Mouse (Mus musculus): Measurements from ENCODE around the gene Efnb3. TPM values are rescaled to one million over a fixed set of nuclear protein-coding genes. Genes with fewer than 3 reads are reported as not detected.

The Efnb3 gene
- polyA plus RNA-seq, 1 experiment from 2014 or later: 7.3 TPM

- 10% methylated on average over 5 of the region's 5 CpGs for WGBS
- Histone ChIP-seq H3K9ac (ENCODE audit: low read length) (peak overlapping the region; percentile 78), H3K4me1 (ENCODE audit: control insufficient read depth, insufficient read depth, low read length) (peaks cover 9% of the 10 kb centered on the region), H3K36me3 (ENCODE audit: control insufficient read depth, insufficient read depth, low read length) (no peaks in the 10 kb centered on the region), H3K27me3 (ENCODE audit: control insufficient read depth, insufficient read depth, low read length) (no peaks in the 10 kb centered on the region), H3K4me2 (ENCODE audit: low read depth, low read length) (peak overlapping the region; percentile 91), H3K9me3 (replicated peaks; ENCODE audit: control insufficient read depth, low read length) (no peaks in the 10 kb centered on the region), H3K4me3 (replicated peaks; ENCODE audit: low read length) (peak overlapping the region; percentile 58), H3K27ac (ENCODE audit: low read length) (no peak overlapping the region)
- ATAC-seq (ENCODE audit: insufficient read depth, low FRiP score): no peak
These were observed 822 bp downstream of the Efnb3 start for GRCm38 (mm10) chr11:69559183-69559582.

GRCm38 (mm10) chr11:69558756-69559155 is 1.2 kb downstream of the Efnb3 start:
- peak overlapping the region; percentile 58 for H3K4me3 ChIP-seq (replicated peaks; ENCODE audit: low read length)

GRCm38 (mm10) chr11:69557381-69557958 is 2.5 kb downstream of the Efnb3 start:
- no peaks in the 10 kb centered on the region for H3K9me3 ChIP-seq (replicated peaks; ENCODE audit: control insufficient read depth, low read length)
- H3K27me3 ChIP-seq (ENCODE audit: control insufficient read depth, insufficient read depth, low read length): no peaks in the 10 kb centered on the region
- H3K4me2 ChIP-seq (ENCODE audit: low read depth, low read length): no peak overlapping the region
- no peak for ATAC-seq (ENCODE audit: insufficient read depth, low FRiP score)
- H3K9ac ChIP-seq (ENCODE audit: low read length): no peak overlapping the region
- H3K4me1 ChIP-seq (ENCODE audit: control insufficient read depth, insufficient read depth, low read length): peaks cover 9% of the 10 kb centered on the region
- WGBS: 42% methylated on average over 14 of the region's 14 CpGs
- no peak overlapping the region for H3K27ac ChIP-seq (ENCODE audit: low read length)
- H3K36me3 ChIP-seq (ENCODE audit: control insufficient read depth, insufficient read depth, low read length): no peaks in the 10 kb centered on the region
- H3K4me3 ChIP-seq (replicated peaks; ENCODE audit: low read length): no peak overlapping the region

More at GRCm38 (mm10) chr11:69558756-69559155, 1.2 kb downstream of the Efnb3 start:
- ATAC-seq (ENCODE audit: insufficient read depth, low FRiP score): no peak
- Histone ChIP-seq H3K27ac (ENCODE audit: low read length) (no peak overlapping the region), H3K27me3 (ENCODE audit: control insufficient read depth, insufficient read depth, low read length) (no peaks in the 10 kb centered on the region), H3K4me1 (ENCODE audit: control insufficient read depth, insufficient read depth, low read length) (peaks cover 9% of the 10 kb centered on the region), H3K9ac (ENCODE audit: low read length) (no peak overlapping the region), H3K9me3 (replicated peaks; ENCODE audit: control insufficient read depth, low read length) (no peaks in the 10 kb centered on the region), H3K36me3 (ENCODE audit: control insufficient read depth, insufficient read depth, low read length) (no peaks in the 10 kb centered on the region), H3K4me2 (ENCODE audit: low read depth, low read length) (peak overlapping the region; percentile 91; the same call in 1 of the 2 replicates)
- WGBS: 27% methylated on average over 6 of the region's 6 CpGs

GRCm38 (mm10) chr11:69554539-69555140 is 5.4 kb downstream of the Efnb3 start:
- Histone ChIP-seq H3K9me3 (replicated peaks; ENCODE audit: control insufficient read depth, low read length) (no peaks in the 10 kb centered on the region), H3K4me2 (ENCODE audit: low read depth, low read length) (no peak overlapping the region), H3K36me3 (ENCODE audit: control insufficient read depth, insufficient read depth, low read length) (no peaks in the 10 kb centered on the region), H3K4me1 (ENCODE audit: control insufficient read depth, insufficient read depth, low read length) (peaks cover 7% of the 10 kb centered on the region), H3K9ac (ENCODE audit: low read length) (no peak overlapping the region), H3K27me3 (ENCODE audit: control insufficient read depth, insufficient read depth, low read length) (no peaks in the 10 kb centered on the region), H3K4me3 (replicated peaks; ENCODE audit: low read length) (no peak overlapping the region), H3K27ac (ENCODE audit: low read length) (no peak overlapping the region)
- no peak for ATAC-seq (ENCODE audit: insufficient read depth, low FRiP score)
- WGBS: 78% methylated on average over 5 of the region's 5 CpGs

GRCm38 (mm10) chr11:69553341-69553721 is 6.7 kb downstream of the Efnb3 start:
- Histone ChIP-seq H3K9me3 (replicated peaks; ENCODE audit: control insufficient read depth, low read length) (no peaks in the 10 kb centered on the region), H3K27me3 (ENCODE audit: control insufficient read depth, insufficient read depth, low read length) (no peaks in the 10 kb centered on the region), H3K4me3 (replicated peaks; ENCODE audit: low read length) (no peak overlapping the region), H3K9ac (ENCODE audit: low read length) (no peak overlapping the region), H3K4me1 (ENCODE audit: control insufficient read depth, insufficient read depth, low read length) (0 out of 2 replicates have a peak, but pooled peaks cover 2% of the 10 kb centered on the region), H3K27ac (ENCODE audit: low read length) (no peak overlapping the region; the same call in 1 of the 2 replicates), H3K4me2 (ENCODE audit: low read depth, low read length) (no peak overlapping the region), H3K36me3 (ENCODE audit: control insufficient read depth, insufficient read depth, low read length) (no peaks in the 10 kb centered on the region)
- no peak for ATAC-seq (ENCODE audit: insufficient read depth, low FRiP score)
- 18% methylated on average over 2 of the region's 2 CpGs for WGBS

- Histone ChIP-seq H3K9me3 (replicated peaks; ENCODE audit: control insufficient read depth, low read length) (no peaks in the 10 kb centered on the region), H3K27ac (ENCODE audit: low read length) (no peak overlapping the region; the same call in 1 of the 2 replicates), H3K4me3 (replicated peaks; ENCODE audit: low read length) (no peak overlapping the region), H3K9ac (ENCODE audit: low read length) (no peak overlapping the region), H3K4me1 (ENCODE audit: control insufficient read depth, insufficient read depth, low read length) (0 out of 2 replicates have a peak, but pooled peaks cover 2% of the 10 kb centered on the region), H3K27me3 (ENCODE audit: control insufficient read depth, insufficient read depth, low read length) (no peaks in the 10 kb centered on the region), H3K4me2 (ENCODE audit: low read depth, low read length) (no peak overlapping the region), H3K36me3 (ENCODE audit: control insufficient read depth, insufficient read depth, low read length) (no peaks in the 10 kb centered on the region)
- WGBS: 23% methylated on average over 14 of the region's 14 CpGs
- peak; percentile 15; the same call in 1 of the 2 replicates for ATAC-seq (ENCODE audit: insufficient read depth, low FRiP score)
These were observed 7.2 kb downstream of the Efnb3 start for GRCm38 (mm10) chr11:69552622-69553340.

GRCm38 (mm10) chr11:69551310-69551709 is 8.7 kb downstream of the Efnb3 start:
- Histone ChIP-seq H3K9ac (ENCODE audit: low read length) (no peak overlapping the region), H3K4me1 (ENCODE audit: control insufficient read depth, insufficient read depth, low read length) (peaks cover 8% of the 10 kb centered on the region; the same call in 1 of the 2 replicates), H3K27ac (ENCODE audit: low read length) (no peak overlapping the region), H3K4me2 (ENCODE audit: low read depth, low read length) (no peak overlapping the region), H3K9me3 (replicated peaks; ENCODE audit: control insufficient read depth, low read length) (no peaks in the 10 kb centered on the region), H3K27me3 (ENCODE audit: control insufficient read depth, insufficient read depth, low read length) (no peaks in the 10 kb centered on the region), H3K36me3 (ENCODE audit: control insufficient read depth, insufficient read depth, low read length) (no peaks in the 10 kb centered on the region), H3K4me3 (replicated peaks; ENCODE audit: low read length) (no peak overlapping the region)
- no peak for ATAC-seq (ENCODE audit: insufficient read depth, low FRiP score)
- 72% methylated on average over 4 of the region's 4 CpGs for WGBS

GRCm38 (mm10) chr11:69549060-69549656 is 10.8 kb downstream of the Efnb3 start, which contains the start of gene Dnah2:
TSS of gene Dnah2 (minus strand) at chr11:69549110.
- Histone ChIP-seq H3K9ac (ENCODE audit: low read length) (no peak within 1 kb of the TSS), H3K36me3 (ENCODE audit: control insufficient read depth, insufficient read depth, low read length) (no peaks in the 10 kb centered on the region), H3K9me3 (replicated peaks; ENCODE audit: control insufficient read depth, low read length) (no peaks in the 10 kb centered on the region), H3K4me3 (replicated peaks; ENCODE audit: low read length) (no peak within 1 kb of the TSS), H3K27me3 (ENCODE audit: control insufficient read depth, insufficient read depth, low read length) (no peaks in the 10 kb centered on the region), H3K27ac (ENCODE audit: low read length) (no peak within 1 kb of the TSS), H3K4me1 (ENCODE audit: control insufficient read depth, insufficient read depth, low read length) (peaks cover 8% of the 10 kb centered on the region; the same call in 1 of the 2 replicates), H3K4me2 (ENCODE audit: low read depth, low read length) (no peak within 1 kb of the TSS)
- 30% methylated on average over 12 of the region's 12 CpGs for WGBS
- no peak for ATAC-seq (ENCODE audit: insufficient read depth, low FRiP score)
